Mouse (Mus musculus): ENCODE measurements around the gene Abtb1. TPM values are rescaled to one million over a fixed set of nuclear protein-coding genes. Genes with fewer than 3 reads are reported as not detected.

The Abtb1 gene
- total and polyA plus RNA-seq, 2 experiments from 2014 or later, result 29.2 to 60.2 TPM

DNA sequence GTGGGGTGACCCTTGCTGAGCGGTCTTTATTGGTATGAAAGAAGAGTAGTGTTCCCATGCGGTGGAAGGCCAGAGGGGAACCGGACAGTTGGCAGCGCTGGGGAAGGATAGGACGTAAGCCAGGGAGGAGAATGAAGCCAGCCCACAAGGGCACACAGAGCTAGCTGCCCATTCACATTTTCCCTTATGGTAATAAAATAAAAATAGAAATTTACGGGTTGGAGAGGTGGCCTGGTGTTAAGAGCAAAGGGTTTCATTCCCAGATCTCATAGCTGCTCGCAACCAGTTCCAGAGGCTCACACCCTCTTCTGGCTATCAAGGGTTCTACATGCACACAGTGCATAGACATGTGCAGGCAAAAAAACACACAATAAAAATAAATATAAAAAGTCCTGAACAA lies 8.2 kb upstream of the Abtb1 start:
- TF ChIP-seq CTCF (IDR thresholded peaks at IDR 0.05), result no peak
- Histone ChIP-seq H3K36me3 (ENCODE audit: insufficient read depth, low read length) (peaks cover 53% of the 10 kb centered on the region), H3K4me3 (ENCODE audit: low read depth, low read length) (no peak overlapping the region), H3K27ac (ENCODE audit: low read depth, low read length) (no peak overlapping the region), H3K4me1 (ENCODE audit: insufficient read depth, low read length) (no peaks in the 10 kb centered on the region), H3K9me3 (ENCODE audit: low read length) (no peaks in the 10 kb centered on the region), H3K9ac (replicated peaks; ENCODE audit: low read length, poor library complexity, severe bottlenecking) (no peak overlapping the region), H3K4me2 (ENCODE audit: low read depth, low read length, poor library complexity, severe bottlenecking) (no peak overlapping the region), H3K27me3 (ENCODE audit: insufficient read depth, low read length) (no peaks in the 10 kb centered on the region)
- DNase-seq (ENCODE audit: low spot score) (no peak), ATAC-seq (ENCODE audit: low FRiP score) (no peak)
- WGBS, result 87% methylated on average over 7 of the region's 7 CpGs

- H3K4me1 ChIP-seq (ENCODE audit: insufficient read depth, low read length), result no peaks in the 10 kb centered on the region
- DNase-seq (ENCODE audit: low spot score) (no peak), ATAC-seq (ENCODE audit: low FRiP score) (no peak)
- H3K27me3 ChIP-seq (ENCODE audit: insufficient read depth, low read length), result no peaks in the 10 kb centered on the region
- WGBS, result 45% methylated on average over 4 of the region's 4 CpGs
- H3K27ac ChIP-seq (ENCODE audit: low read depth, low read length), result no peak overlapping the region
- H3K9me3 ChIP-seq (ENCODE audit: low read length), result no peaks in the 10 kb centered on the region
- H3K36me3 ChIP-seq (ENCODE audit: insufficient read depth, low read length), result peaks cover 53% of the 10 kb centered on the region
- H3K4me2 ChIP-seq (ENCODE audit: low read depth, low read length, poor library complexity, severe bottlenecking), result no peak overlapping the region
- no peak overlapping the region for H3K9ac ChIP-seq (replicated peaks; ENCODE audit: low read length, poor library complexity, severe bottlenecking)
- TF ChIP-seq CTCF (IDR thresholded peaks at IDR 0.05), result peak; percentile 56
- H3K4me3 ChIP-seq (ENCODE audit: low read depth, low read length), result no peak overlapping the region
Observed at GRCm38 (mm10) chr6:88849270-88849669, 7.5 kb upstream of the Abtb1 start.

- no peak overlapping the region for H3K27ac ChIP-seq (ENCODE audit: low read depth, low read length)
- H3K4me3 ChIP-seq (ENCODE audit: low read depth, low read length), result no peak overlapping the region
- no peak for TF ChIP-seq CTCF (IDR thresholded peaks at IDR 0.05)
- H3K4me2 ChIP-seq (ENCODE audit: low read depth, low read length, poor library complexity, severe bottlenecking), result no peak overlapping the region
- WGBS, result 58% methylated on average over 2 of the region's 2 CpGs
- H3K36me3 ChIP-seq (ENCODE audit: insufficient read depth, low read length), result peaks cover 51% of the 10 kb centered on the region
- H3K9me3 ChIP-seq (ENCODE audit: low read length), result no peaks in the 10 kb centered on the region
- H3K27me3 ChIP-seq (ENCODE audit: insufficient read depth, low read length), result no peaks in the 10 kb centered on the region
- no peak overlapping the region for H3K9ac ChIP-seq (replicated peaks; ENCODE audit: low read length, poor library complexity, severe bottlenecking)
- ATAC-seq (ENCODE audit: low FRiP score) (no peak), DNase-seq (ENCODE audit: low spot score) (no peak)
- no peaks in the 10 kb centered on the region for H3K4me1 ChIP-seq (ENCODE audit: insufficient read depth, low read length)
Observed at GRCm38 (mm10) chr6:88847571-88847970, 5.8 kb upstream of the Abtb1 start.

DNA sequence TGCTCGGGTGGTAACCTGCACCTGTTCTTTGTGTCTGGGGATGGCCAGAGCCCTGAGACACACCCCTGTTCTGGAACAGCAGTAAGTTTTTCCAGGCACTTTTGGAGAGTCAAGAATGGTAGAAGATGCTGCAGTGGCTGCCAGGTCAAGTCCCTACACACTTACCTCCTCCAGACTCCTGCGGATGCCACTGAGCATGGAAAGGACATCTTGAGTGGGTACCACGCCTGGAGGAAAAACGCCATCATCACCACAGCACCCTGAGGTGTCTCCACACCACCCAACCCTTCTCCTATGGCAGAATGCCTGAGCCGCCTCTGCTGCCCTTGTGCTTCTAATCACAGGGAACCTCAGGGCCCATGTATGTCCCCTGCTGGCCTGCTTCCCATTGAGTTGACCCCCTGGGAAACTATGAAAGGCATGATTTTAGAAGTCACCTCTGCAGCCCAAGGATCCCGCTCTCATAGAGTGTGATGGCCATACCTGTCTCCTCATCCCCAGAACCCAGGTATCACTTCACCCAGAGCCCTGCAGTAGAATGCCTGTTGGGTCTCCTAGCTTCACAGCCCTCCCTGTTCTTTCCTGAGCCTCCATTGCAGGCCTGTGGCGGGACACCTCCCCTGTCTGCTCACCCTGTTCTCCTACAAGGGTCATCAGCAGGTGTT lies 3.2 kb upstream of the Abtb1 start:
- no peak for TF ChIP-seq CTCF (IDR thresholded peaks at IDR 0.05)
- Histone ChIP-seq H3K27me3 (ENCODE audit: insufficient read depth, low read length) (no peaks in the 10 kb centered on the region), H3K27ac (ENCODE audit: low read depth, low read length) (no peak overlapping the region), H3K9me3 (ENCODE audit: low read length) (no peaks in the 10 kb centered on the region), H3K9ac (replicated peaks; ENCODE audit: low read length, poor library complexity, severe bottlenecking) (no peak overlapping the region), H3K4me1 (ENCODE audit: insufficient read depth, low read length) (peaks cover 7% of the 10 kb centered on the region), H3K4me3 (ENCODE audit: low read depth, low read length) (no peak overlapping the region), H3K4me2 (ENCODE audit: low read depth, low read length, poor library complexity, severe bottlenecking) (no peak overlapping the region), H3K36me3 (ENCODE audit: insufficient read depth, low read length) (peaks cover 51% of the 10 kb centered on the region)
- ATAC-seq (ENCODE audit: low FRiP score) (no peak), DNase-seq (ENCODE audit: low spot score) (no peak)
- WGBS, result 85% methylated on average over 7 of the region's 7 CpGs

DNA sequence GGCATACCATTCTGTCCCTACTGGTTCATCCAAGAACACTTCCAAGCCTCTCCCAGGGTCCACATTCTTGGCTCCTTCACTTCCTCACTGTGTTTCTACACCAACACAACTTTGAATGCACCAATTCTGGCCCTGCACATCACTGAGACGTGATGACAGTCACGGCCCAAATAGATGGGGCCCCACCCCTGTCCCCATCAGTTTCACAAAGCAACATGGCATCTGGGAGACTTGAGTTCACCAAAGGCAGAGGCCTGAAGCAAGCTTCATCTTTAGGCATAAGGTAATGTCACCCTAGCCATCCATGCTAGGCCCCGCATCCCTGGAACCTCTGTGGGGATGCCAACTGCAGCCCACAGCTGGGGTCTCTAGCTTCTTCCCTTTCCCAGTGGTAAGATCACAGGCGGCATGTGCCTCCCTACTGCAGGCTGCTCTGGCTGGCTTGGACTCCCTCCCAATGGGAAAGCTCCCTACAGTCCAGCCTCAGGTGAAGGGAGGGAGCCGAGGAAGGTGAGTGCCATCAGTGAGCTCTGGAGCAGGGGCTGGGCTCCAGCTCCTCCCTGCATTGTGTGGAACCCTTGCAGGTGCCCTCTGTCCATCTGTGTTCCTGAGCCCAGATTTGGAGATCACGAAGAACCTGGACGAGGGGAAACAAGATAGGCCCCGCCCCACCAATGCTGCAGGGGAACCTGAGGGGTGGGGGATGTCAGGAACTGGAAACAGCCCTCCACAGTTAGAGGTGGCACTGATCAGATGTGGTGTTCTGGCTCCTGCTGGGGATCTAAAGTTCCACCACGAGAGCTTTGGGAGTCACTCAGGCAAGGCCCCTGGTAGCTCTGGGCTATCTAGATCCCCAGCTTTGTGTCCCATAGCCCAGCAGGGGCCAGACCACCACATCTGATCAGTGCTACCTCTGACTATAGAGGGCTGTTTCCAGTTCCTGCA lies 2.3 kb upstream of the Abtb1 start:
- Histone ChIP-seq H3K9me3 (ENCODE audit: low read length) (no peaks in the 10 kb centered on the region), H3K4me2 (ENCODE audit: low read depth, low read length, poor library complexity, severe bottlenecking) (no peak overlapping the region), H3K4me3 (ENCODE audit: low read depth, low read length) (no peak overlapping the region), H3K4me1 (ENCODE audit: insufficient read depth, low read length) (peaks cover 7% of the 10 kb centered on the region), H3K9ac (replicated peaks; ENCODE audit: low read length, poor library complexity, severe bottlenecking) (no peak overlapping the region), H3K27ac (ENCODE audit: low read depth, low read length) (no peak overlapping the region), H3K27me3 (ENCODE audit: insufficient read depth, low read length) (no peaks in the 10 kb centered on the region), H3K36me3 (ENCODE audit: insufficient read depth, low read length) (peaks cover 49% of the 10 kb centered on the region)
- TF ChIP-seq CTCF (IDR thresholded peaks at IDR 0.05), result no peak
- DNase-seq (ENCODE audit: low spot score) (no peak), ATAC-seq (ENCODE audit: low FRiP score) (no peak)
- WGBS, result 75% methylated on average over 9 of the region's 9 CpGs

GRCm38 (mm10) chr6:88843241-88843640 lies 1.5 kb upstream of the Abtb1 start:
- Histone ChIP-seq H3K36me3 (ENCODE audit: insufficient read depth, low read length) (peaks cover 49% of the 10 kb centered on the region), H3K4me3 (ENCODE audit: low read depth, low read length) (no peak overlapping the region), H3K4me2 (ENCODE audit: low read depth, low read length, poor library complexity, severe bottlenecking) (no peak overlapping the region; the same call in 1 of the 2 replicates), H3K27me3 (ENCODE audit: insufficient read depth, low read length) (no peaks in the 10 kb centered on the region), H3K4me1 (ENCODE audit: insufficient read depth, low read length) (peaks cover 7% of the 10 kb centered on the region), H3K9ac (replicated peaks; ENCODE audit: low read length, poor library complexity, severe bottlenecking) (0 out of 2 replicates have a peak overlapping the region, but pooled peaks have one; percentile 54), H3K9me3 (ENCODE audit: low read length) (no peaks in the 10 kb centered on the region), H3K27ac (ENCODE audit: low read depth, low read length) (peak overlapping the region; percentile 82)
- no peak for DNase-seq (ENCODE audit: low spot score)
- no peak for TF ChIP-seq CTCF (IDR thresholded peaks at IDR 0.05)
- ATAC-seq (ENCODE audit: low FRiP score), result no peak
- WGBS, result 72% methylated on average over 7 of the region's 7 CpGs
